Mouse (Mus musculus) olfactory bulb, adult 2 months (tissue): ENCODE data around the gene Slc46a1.

ENCODE experiments used
- CTCF ChIP-seq: fragments of 200-500 bp; IDR thresholded peaks from 2 replicates; pipeline ENCODE4 v1.5.1; 2012; ENCODE audit warnings: low read depth, mild to moderate bottlenecking, low read length, moderate library complexity; ENCODE audit not compliant: insufficient read depth
- POLR2A ChIP-seq: fragments of 200-500 bp; IDR thresholded peaks from 2 replicates; pipeline ENCODE4 v1.6.1; 2012; ENCODE audit warnings: mild to moderate bottlenecking, low read depth, low read length, moderate library complexity; ENCODE audit not compliant: insufficient read depth

DNA sequence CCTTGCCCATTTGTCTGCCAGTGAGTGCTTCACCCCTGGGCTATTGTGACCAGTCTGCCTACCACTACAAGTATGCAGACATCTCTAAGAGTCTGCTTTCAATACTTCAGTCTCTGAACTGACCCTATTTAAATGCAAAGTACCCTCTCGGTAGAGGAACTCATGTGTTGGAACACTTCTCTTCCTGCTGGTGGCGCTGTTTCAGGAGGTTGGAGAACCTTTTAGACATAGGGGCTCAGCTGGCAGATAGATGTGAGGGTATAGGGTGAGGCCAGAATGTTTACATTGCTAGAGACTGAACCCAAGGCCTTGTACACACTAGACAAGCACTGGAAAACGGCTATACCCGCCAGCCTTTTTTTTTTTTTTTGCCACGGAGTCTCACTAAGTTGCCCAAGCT, 37.2 kb upstream of the Slc46a1 start:
- TF ChIP-seq CTCF (no peak), POLR2A (no peak)
